Mouse (Mus musculus) CH12.LX (cell line): ENCODE results near the gene Agap1. TPM values are rescaled to one million over a fixed set of nuclear protein-coding genes. Genes with fewer than 3 reads are reported as not detected.

Experiments
- DNase-seq: peaks from one replicate; pipeline ENCODE4 v3.0.0-alpha.2; 2013; ENCODE audit errors: extremely low read depth
- H3K27ac ChIP-seq: 2 replicates; pipeline ENCODE4 v1.5.1; 2012; ENCODE audit warnings: low read depth, mild to moderate bottlenecking, control low read depth, moderate library complexity; ENCODE audit not compliant: insufficient read depth
- H3K27me3 ChIP-seq: replicated peaks from 2 replicates; pipeline ENCODE3; 2012; ENCODE audit warnings: inconsistent platforms
- H3K36me3 ChIP-seq, 2 experiments: replicated peaks in 1 of 2; 2 replicates each; pipeline versions ENCODE3 to v1.6.1; 2012; ENCODE audit warnings: inconsistent platforms in 1 of 2, low read length in 1 of 2, mild to moderate bottlenecking in 1 of 2, mixed read lengths in 1 of 2, moderate library complexity in 1 of 2; ENCODE audit not compliant: control insufficient read depth in 1 of 2, insufficient read depth in 1 of 2
- H3K4me1 ChIP-seq, 2 experiments: 2 replicates each; pipeline ENCODE4 v1.6.1; 2012; ENCODE audit warnings: inconsistent platforms in 1 of 2, moderate library complexity in 1 of 2; ENCODE audit not compliant: insufficient read depth in 2 of 2, control insufficient read depth in 1 of 2
- H3K4me2 ChIP-seq: 2 replicates; pipeline ENCODE4 v1.6.1; 2012; ENCODE audit warnings: low read depth, mild to moderate bottlenecking, control low read depth; ENCODE audit not compliant: poor library complexity, insufficient read depth, severe bottlenecking
- H3K4me3 ChIP-seq, 3 experiments: fragments of 150-350 bp in 1 of 3; sonication (generic) in 1 of 3; replicated peaks in 1 of 3; 2 replicates each; pipeline versions ENCODE3 to v1.5.1; 2011 to 2012; ENCODE audit warnings: low read depth in 2 of 3, low read length in 2 of 3, mild to moderate bottlenecking in 2 of 3, moderate library complexity in 2 of 3, control low read depth in 1 of 3, improper control_type of control experiment in 1 of 3, inconsistent platforms in 1 of 3, mixed read lengths in 1 of 3; ENCODE audit not compliant: poor library complexity in 1 of 3
- H3K79me2 ChIP-seq: replicated peaks from 2 replicates; pipeline ENCODE4 v1.6.1; 2012; ENCODE audit warnings: mild to moderate bottlenecking, moderate library complexity; ENCODE audit not compliant: control insufficient read depth, poor library complexity, insufficient read depth, severe bottlenecking; ENCODE audit errors: extremely low read depth
- H3K9ac ChIP-seq: 2 replicates; pipeline ENCODE4 v1.6.1; 2012; ENCODE audit warnings: low read depth, mild to moderate bottlenecking, control low read depth, moderate library complexity; ENCODE audit not compliant: insufficient read depth
- H3K9me3 ChIP-seq: replicated peaks from 2 replicates; pipeline ENCODE3; 2012; ENCODE audit warnings: low read length, inconsistent platforms, mixed read lengths
- BHLHE40 ChIP-seq: IDR thresholded peaks from 2 replicates; pipeline ENCODE4 v1.6.1; 2011; ENCODE audit warnings: mild to moderate bottlenecking, low read depth, low read length, improper control_type of control experiment
- CHD1 ChIP-seq: IDR thresholded peaks from 2 replicates; pipeline ENCODE4 v1.6.1; 2012; ENCODE audit warnings: low read depth, low read length, improper control_type of control experiment, inconsistent platforms
- CTCF ChIP-seq, 2 experiments: IDR thresholded peaks in 1 of 2; conservative IDR thresholded peaks in 1 of 2; 2 replicates each; pipeline ENCODE4 v1.5.1; 2011 to 2012; ENCODE audit warnings: low read depth in 2 of 2, low read length in 2 of 2, improper control_type of control experiment in 1 of 2, inconsistent platforms in 1 of 2, mild to moderate bottlenecking in 1 of 2, moderate library complexity in 1 of 2
- ELF1 ChIP-seq: IDR thresholded peaks from 2 replicates; pipeline ENCODE4 v1.6.1; 2014; ENCODE audit warnings: low read depth, mild to moderate bottlenecking, inconsistent platforms, low read length, improper control_type of control experiment
- EP300 ChIP-seq: IDR thresholded peaks from 2 replicates; pipeline ENCODE4 v1.6.1; 2011; ENCODE audit warnings: low read length, improper control_type of control experiment
- ETS1 ChIP-seq: conservative IDR thresholded peaks from 2 replicates; pipeline ENCODE4 v1.6.1; 2012; ENCODE audit warnings: low read depth, mild to moderate bottlenecking, inconsistent platforms, low read length, improper control_type of control experiment, moderate library complexity
- JUN ChIP-seq: IDR thresholded peaks from 2 replicates; pipeline ENCODE4 v1.6.1; 2011; ENCODE audit warnings: low read depth, mild to moderate bottlenecking, low read length, improper control_type of control experiment, moderate library complexity; ENCODE audit not compliant: insufficient read depth
- JUND ChIP-seq: conservative IDR thresholded peaks from 2 replicates; pipeline ENCODE4 v1.6.1; 2011; ENCODE audit warnings: low read depth, low read length, improper control_type of control experiment
- KAT2A ChIP-seq: IDR thresholded peaks from 2 replicates; pipeline ENCODE4 v1.6.1; 2012; ENCODE audit warnings: low read length, improper control_type of control experiment, inconsistent platforms; ENCODE audit not compliant: insufficient replicate concordance
- MAX ChIP-seq: IDR thresholded peaks from 2 replicates; pipeline ENCODE4 v1.6.1; 2011; ENCODE audit warnings: low read length, improper control_type of control experiment
- MEF2A ChIP-seq: IDR thresholded peaks from 2 replicates; pipeline ENCODE4 v1.6.1; 2014; ENCODE audit warnings: low read depth, mild to moderate bottlenecking, inconsistent platforms, low read length, improper control_type of control experiment, borderline replicate concordance
- MYC ChIP-seq: IDR thresholded peaks from 2 replicates; pipeline ENCODE4 v1.6.1; 2011; ENCODE audit warnings: low read depth, mild to moderate bottlenecking, improper control_type of control experiment, low read length
- NELFE ChIP-seq: IDR thresholded peaks from 2 replicates; pipeline ENCODE4 v1.6.1; 2011; ENCODE audit warnings: low read depth, low read length, improper control_type of control experiment
- NRF1 ChIP-seq: IDR thresholded peaks from 2 replicates; pipeline ENCODE4 v1.6.1; 2014; ENCODE audit warnings: low read depth, mild to moderate bottlenecking, inconsistent platforms, low read length, improper control_type of control experiment, moderate library complexity
- PAX5 ChIP-seq: IDR thresholded peaks from 2 replicates; pipeline ENCODE4 v1.6.1; 2012; ENCODE audit warnings: low read length, inconsistent platforms, mixed read lengths
- POLR2AphosphoS2 ChIP-seq: IDR thresholded peaks from 2 replicates; pipeline ENCODE4 v1.6.1; 2011; ENCODE audit warnings: low read depth, low read length, improper control_type of control experiment
- RAD21 ChIP-seq: IDR thresholded peaks from 2 replicates; pipeline ENCODE4 v1.6.1; 2011; ENCODE audit warnings: low read depth, mild to moderate bottlenecking, low read length, improper control_type of control experiment, moderate library complexity
- RCOR1 ChIP-seq: conservative IDR thresholded peaks from 2 replicates; pipeline ENCODE4 v1.6.1; 2012; ENCODE audit warnings: low read depth, mild to moderate bottlenecking, inconsistent platforms, low read length, improper control_type of control experiment
- SIN3A ChIP-seq: IDR thresholded peaks from 2 replicates; pipeline ENCODE4 v1.6.1; 2012; ENCODE audit warnings: low read length, improper control_type of control experiment, inconsistent platforms
- SMC3 ChIP-seq: IDR thresholded peaks from 2 replicates; pipeline ENCODE4 v1.6.1; 2011; ENCODE audit warnings: low read depth, low read length, improper control_type of control experiment
- TBP ChIP-seq: conservative IDR thresholded peaks from 2 replicates; pipeline ENCODE4 v1.6.1; 2011; ENCODE audit warnings: low read depth, low read length, improper control_type of control experiment
- UBTF ChIP-seq: IDR thresholded peaks from 2 replicates; pipeline ENCODE4 v1.6.1; 2012; ENCODE audit warnings: low read depth, mild to moderate bottlenecking, inconsistent platforms, low read length, improper control_type of control experiment, moderate library complexity
- USF1 ChIP-seq: IDR thresholded peaks from 2 replicates; pipeline ENCODE4 v1.6.1; 2014; ENCODE audit warnings: low read depth, mild to moderate bottlenecking, inconsistent platforms, low read length, improper control_type of control experiment
- ZC3H11A ChIP-seq: IDR thresholded peaks from 2 replicates; pipeline ENCODE4 v1.6.1; 2012; ENCODE audit warnings: low read depth, mild to moderate bottlenecking, inconsistent platforms, low read length, improper control_type of control experiment
- ZKSCAN1 ChIP-seq: IDR thresholded peaks from 2 replicates; pipeline ENCODE4 v1.6.1; 2012; ENCODE audit warnings: low read depth, inconsistent platforms, low read length, improper control_type of control experiment, borderline replicate concordance
- ZMIZ1 ChIP-seq: IDR thresholded peaks from 2 replicates; pipeline ENCODE4 v1.6.1; 2012; ENCODE audit warnings: low read depth, mild to moderate bottlenecking, inconsistent platforms, low read length, improper control_type of control experiment
- ZNF384 ChIP-seq: IDR thresholded peaks from 2 replicates; pipeline ENCODE4 v1.6.1; 2012; ENCODE audit warnings: low read depth, low read length, improper control_type of control experiment, inconsistent platforms
- dilution Hi-C: fragments of 300-500 bp; cut with MboI; formaldehyde crosslinking; loops from 2 replicates; pipeline ENCODE4 v1.14.3; 2020; ENCODE audit warnings: low sequenced_read_pairs; ENCODE audit not compliant: extremely low pct_unique_long_range_greater_than_20kb, extremely low pct_ligation_motif_present
- in situ Hi-C: fragments of 300-500 bp; cut with MboI; formaldehyde crosslinking; loops from 3 replicates; pipeline ENCODE4 v1.14.3; 2019; ENCODE audit warnings: low sequenced_read_pairs, low pct_ligation_motif_present, low pct_unique_long_range_greater_than_20kb, mixed read lengths
- polyA plus RNA-seq: library from polyadenylated mRNA; unstranded; fragments of >175 nt; gene quantifications from 2 replicates; pipeline ENCODE4 v1.2.1, GENCODE M21; 2012; ENCODE audit warnings: low read depth; ENCODE audit not compliant: insufficient read length
- total RNA-seq, 2 experiments: library from RNA; depleted of rRNA; stranded (reverse); fragments of 300-350 nt in 1 of 2; fragments of >200 nt in 1 of 2; gene quantifications; 2 replicates each; pipeline ENCODE4 v1.2.3; 2012 to 2014

The Agap1 gene
- total and polyA plus RNA-seq, 3 experiments = not detected

- no peaks in the 10 kb centered on the region for H3K4me1 ChIP-seq
- TF ChIP-seq UBTF = no peak
- no peak for TF ChIP-seq NRF1
- TF ChIP-seq BHLHE40 = no peak
- no peak for TF ChIP-seq ETS1
- TF ChIP-seq TBP = no peak
- no peak for TF ChIP-seq SIN3A
- no peak for TF ChIP-seq CTCF (conservative IDR thresholded peaks at IDR 0.05 in 1 of 2, IDR thresholded peaks at IDR 0.05 in 1 of 2; ENCODE audit: low read depth in 2 of 2, low read length in 2 of 2)
- no peak for TF ChIP-seq EP300
- TF ChIP-seq ELF1 = no peak
- TF ChIP-seq POLR2AphosphoS2 = no peak
- TF ChIP-seq SMC3 = no peak
- no peak for TF ChIP-seq MAX
- TF ChIP-seq USF1 = no peak
- no peak for TF ChIP-seq JUN
- TF ChIP-seq JUND = no peak
- no peaks in the 10 kb centered on the region for H3K36me3 ChIP-seq
- H3K4me3 ChIP-seq = no peak overlapping the region
- H3K9ac ChIP-seq = no peak overlapping the region
- no peaks in the 10 kb centered on the region for H3K79me2 ChIP-seq
- H3K4me2 ChIP-seq = no peak overlapping the region
- dilution Hi-C loops = no loop called here
- in situ Hi-C loops = no loop called here
- H3K27ac ChIP-seq = no peak overlapping the region
- H3K27me3 ChIP-seq = no peaks in the 10 kb centered on the region
- no peak for DNase-seq
- H3K9me3 ChIP-seq = peaks cover 84% of the 10 kb centered on the region
Measured at GRCm38 (mm10) chr1:89870134-89870905, 415.7 kb downstream of the Agap1 start.

GRCm38 (mm10) chr1:89870906-89871211 is 416.3 kb downstream of the Agap1 start:
- Histone ChIP-seq H3K27me3 (no peaks in the 10 kb centered on the region), H3K27ac (no peak overlapping the region), H3K4me1 (no peaks in the 10 kb centered on the region), H3K79me2 (no peaks in the 10 kb centered on the region), H3K36me3 (no peaks in the 10 kb centered on the region), H3K4me3 (no peak overlapping the region), H3K4me2 (no peak overlapping the region), H3K9me3 (peaks cover 82% of the 10 kb centered on the region), H3K9ac (no peak overlapping the region)
- TF ChIP-seq JUN (no peak), POLR2AphosphoS2 (no peak), KAT2A (no peak), ZKSCAN1 (no peak), MEF2A (no peak), EP300 (no peak), MAX (no peak), ZC3H11A (no peak), CHD1 (no peak), BHLHE40 (no peak), UBTF (no peak), SMC3 (no peak), RAD21 (no peak), ZNF384 (no peak), PAX5 (no peak), SIN3A (no peak), MYC (no peak), RCOR1 (no peak), NELFE (no peak), ZMIZ1 (no peak)
- dilution Hi-C loops (no loop called here), in situ Hi-C loops (no loop called here)
- DNase-seq = no peak
